Mouse (Mus musculus) liver, embryonic 12.5 days (tissue): ENCODE measurements around the gene Trafd1. TPM values are rescaled to one million over a fixed set of nuclear protein-coding genes. Genes with fewer than 3 reads are reported as not detected.

Experiments
- polyA plus RNA-seq: library from polyadenylated mRNA; unstranded; fragments of >200 nt; fragmentation: Nextera tagmentation; extraction: Ambion mirVana; gene quantifications from 2 replicates; pipeline ENCODE4 v1.2.1, GENCODE M21; 2016

Trafd1 gene
- polyA plus RNA-seq, 1 experiment from 2014 or later: 23.7 TPM

Other genes starting within 250 kb of the Trafd1 start
- gene Ptpn11, start 194.2 kb downstream of the Trafd1 start, polyA plus RNA-seq: 15.2 and 15.8 TPM in 2 replicates
- 590 and 602 TPM in 2 replicates for gene Rpl6, start 181.2 kb downstream of the Trafd1 start, polyA plus RNA-seq
- gene Hectd4, start 165.4 kb downstream of the Trafd1 start, polyA plus RNA-seq: 13.3 and 14.4 TPM in 2 replicates
- gene Naa25, start 12.3 kb upstream of the Trafd1 start, polyA plus RNA-seq: 41.2 and 42.7 TPM in 2 replicates
- 0.64 and 0.74 TPM in 2 replicates for gene Tmem116, start 66.3 kb upstream of the Trafd1 start, polyA plus RNA-seq
- 103 TPM in 2 replicates for gene Erp29, start 66.9 kb upstream of the Trafd1 start, polyA plus RNA-seq
- not detected in 2 replicates for gene Adam1b, start 117.8 kb upstream of the Trafd1 start, polyA plus RNA-seq
- gene Adam1a, start 159.8 kb upstream of the Trafd1 start, polyA plus RNA-seq: 0.26 and 0.54 TPM in 2 replicates
- not detected in 2 replicates for gene Gm42878, start 159.8 kb upstream of the Trafd1 start, polyA plus RNA-seq
- 33.6 and 35.8 TPM in 2 replicates for gene Mapkapk5, start 160.3 kb upstream of the Trafd1 start, polyA plus RNA-seq
- gene Aldh2, start 208.2 kb upstream of the Trafd1 start, polyA plus RNA-seq: 143 and 146 TPM in 2 replicates
- gene Acad12, start 233.3 kb upstream of the Trafd1 start, polyA plus RNA-seq: 1.6 and 1.9 TPM in 2 replicates